Mouse (Mus musculus) megakaryocyte progenitor cell, adult 5-6 weeks (primary cell): ENCODE data around the gene Ggact. TPM values are rescaled to one million over a fixed set of nuclear protein-coding genes. Genes with fewer than 3 reads are reported as not detected.

Experiments
- ATAC-seq: replicated peaks from 2 replicates; pipeline ENCODE4 v1.8.0; 2016; ENCODE audit warnings: mild to moderate bottlenecking, moderate TSS enrichment, inconsistent platforms; ENCODE audit not compliant: poor library complexity
- total RNA-seq, 2 experiments: library from RNA; stranded (forward) in 1 of 2; stranded (reverse) in 1 of 2; fragments of 157-497, 149-512 nt in 1 of 2; fragments of 200-1000 nt in 1 of 2; gene quantifications; 2 replicates each; pipeline versions ENCODE4 v1.2.3 to v1.2.4; 2015 to 2017

Gene Ggact
- total RNA-seq, 2 experiments from 2014 or later, result 3.7 to 9.9 TPM

GRCm38 (mm10) chr14:122901177-122901576 is 12.4 kb downstream of the Ggact start:
- no peak for ATAC-seq

DNA sequence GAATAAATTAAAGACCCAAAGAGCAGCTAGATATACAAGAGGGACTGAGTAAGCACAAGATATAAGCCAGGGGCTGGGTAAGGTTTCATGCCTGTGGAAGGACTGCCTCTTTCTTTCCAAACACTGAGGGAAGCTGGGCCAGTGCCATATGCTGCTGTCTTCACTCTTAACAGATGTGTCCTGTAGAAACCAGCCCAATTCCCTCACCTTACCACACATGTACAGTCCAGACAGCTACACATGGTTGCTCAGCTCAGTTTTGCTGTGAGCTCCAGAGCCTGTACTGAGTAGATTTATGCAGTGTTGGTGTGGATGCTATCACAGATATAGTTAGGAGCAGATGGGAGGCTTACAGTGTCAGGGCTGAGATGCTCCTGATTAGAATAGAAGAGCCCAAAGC is 12.9 kb downstream of the Ggact start:
- ATAC-seq, result no peak

GRCm38 (mm10) chr14:122898550-122898949 is 15.0 kb downstream of the Ggact start:
- ATAC-seq, result no peak

- ATAC-seq, result no peak
Measured at GRCm38 (mm10) chr14:122896106-122896505, 17.5 kb downstream of the Ggact start.

DNA sequence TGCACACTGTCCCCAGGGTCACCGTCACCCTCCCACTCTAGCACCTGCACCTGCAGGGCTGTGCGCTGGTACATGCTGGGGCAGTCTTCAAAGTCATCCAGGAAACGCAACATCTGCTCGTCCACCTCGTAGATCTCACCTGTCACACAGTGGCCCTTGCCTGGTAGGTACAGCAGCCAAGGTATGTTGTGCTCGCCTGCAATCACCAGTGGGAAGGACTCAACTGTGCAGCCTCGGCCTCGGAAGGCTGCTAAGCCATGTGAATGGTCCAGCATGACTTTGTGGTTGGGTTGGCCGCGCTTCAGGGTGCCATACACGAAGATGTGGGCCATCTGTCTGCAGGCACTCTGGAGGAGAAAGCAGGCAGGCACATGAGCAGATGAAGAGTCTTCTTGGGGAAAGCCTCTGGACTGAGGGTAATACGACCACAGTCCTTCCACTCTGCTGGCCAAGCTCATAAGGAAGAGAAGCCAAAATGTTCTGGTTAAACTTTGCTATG is 22.0 kb downstream of the Ggact start:
- no peak for ATAC-seq

DNA sequence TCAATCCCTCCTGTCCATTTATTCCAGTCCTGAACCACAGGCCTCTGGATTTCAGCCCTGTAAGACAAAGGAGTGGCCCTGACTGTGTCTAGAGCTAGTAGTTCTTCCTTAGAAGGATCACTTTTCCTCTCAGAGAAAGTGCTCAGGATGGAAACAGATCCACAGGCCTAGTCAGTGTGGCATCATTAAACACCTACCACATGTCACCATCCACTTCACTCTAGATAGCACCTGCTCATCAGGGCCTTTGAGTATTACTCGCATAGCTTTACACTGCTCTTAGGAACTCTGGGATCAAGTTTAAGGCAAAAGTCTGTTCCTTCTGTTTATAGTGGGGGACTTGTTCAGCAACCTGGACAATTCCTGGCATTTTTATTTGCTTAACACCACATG is 25.1 kb downstream of the Ggact start:
- ATAC-seq, result no peak

DNA sequence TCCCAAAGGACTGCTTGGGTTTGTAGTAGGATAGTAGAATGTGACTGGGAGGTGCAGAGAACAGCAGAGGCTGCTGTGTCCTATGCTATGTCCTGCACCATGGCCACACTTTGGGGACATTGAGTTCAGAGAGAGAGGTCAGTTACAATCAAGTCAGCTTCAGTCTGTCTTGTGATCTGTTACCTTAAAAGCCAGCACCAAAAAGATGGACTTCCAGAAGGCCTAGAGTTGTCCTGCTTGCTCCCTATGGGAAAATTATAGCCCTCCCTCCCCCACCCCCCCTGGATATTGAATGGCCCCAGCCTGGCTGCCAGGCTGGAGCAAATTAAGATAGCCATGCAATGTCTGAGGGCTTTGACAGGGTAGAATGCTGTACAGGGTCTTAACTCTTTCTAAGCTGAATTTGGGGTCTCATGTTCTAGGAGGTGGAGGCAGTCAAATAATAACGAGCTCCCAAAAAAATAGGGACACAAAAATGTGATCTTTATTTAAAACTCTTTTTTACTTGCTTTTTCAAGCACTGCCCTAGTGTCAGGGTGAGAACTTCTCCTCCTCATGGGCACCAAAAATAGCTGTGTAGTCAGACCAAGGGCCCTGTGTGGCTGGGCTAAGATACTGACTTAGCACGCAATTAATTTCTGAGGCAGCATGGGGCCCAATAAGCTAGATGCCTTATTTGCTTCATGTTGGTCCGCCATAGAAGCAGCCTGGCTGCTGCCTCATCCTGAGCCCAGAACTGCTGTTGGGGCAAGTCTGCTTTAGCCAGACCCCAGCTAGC is 25.7 kb downstream of the Ggact start:
- no peak for ATAC-seq

DNA sequence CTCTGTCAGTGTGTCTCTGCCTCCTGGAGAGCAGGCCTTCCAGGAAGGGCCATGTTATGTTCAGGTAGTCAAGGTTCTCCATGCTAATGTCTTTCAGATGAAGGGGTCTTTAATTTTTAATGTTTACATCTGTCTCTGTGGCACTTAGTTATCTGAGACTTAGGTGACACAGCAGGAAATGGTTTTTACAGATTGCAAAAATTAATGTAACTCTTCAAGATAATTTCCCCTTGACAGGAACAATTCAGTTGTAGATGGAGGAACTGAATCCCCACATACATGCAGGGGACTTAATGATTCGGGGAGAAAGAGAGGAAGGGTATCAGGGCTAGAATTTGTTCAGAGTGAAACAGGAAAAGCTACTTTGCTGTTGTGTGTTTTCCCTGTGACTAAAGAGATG is 26.3 kb downstream of the Ggact start:
- no peak for ATAC-seq

DNA sequence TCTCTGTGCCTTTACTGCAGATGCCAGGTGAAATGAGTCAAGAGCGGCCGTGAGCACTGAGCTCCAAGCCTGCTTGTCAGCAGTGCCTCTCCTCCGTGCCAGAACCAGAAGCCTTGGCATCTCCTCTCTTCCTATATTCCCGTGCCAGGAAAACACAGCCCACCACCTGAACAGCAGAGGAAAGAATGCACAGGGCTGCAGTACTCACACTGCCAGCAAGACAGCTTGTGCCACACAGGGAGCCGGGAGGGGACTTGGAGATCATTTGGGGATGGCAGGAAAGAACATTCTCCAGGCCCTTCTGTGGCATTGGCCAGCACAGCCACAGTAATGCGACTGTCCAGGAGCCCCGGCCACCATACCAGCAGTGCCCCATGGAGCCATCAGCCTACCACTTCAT is 27.7 kb downstream of the Ggact start:
- no peak for ATAC-seq

DNA sequence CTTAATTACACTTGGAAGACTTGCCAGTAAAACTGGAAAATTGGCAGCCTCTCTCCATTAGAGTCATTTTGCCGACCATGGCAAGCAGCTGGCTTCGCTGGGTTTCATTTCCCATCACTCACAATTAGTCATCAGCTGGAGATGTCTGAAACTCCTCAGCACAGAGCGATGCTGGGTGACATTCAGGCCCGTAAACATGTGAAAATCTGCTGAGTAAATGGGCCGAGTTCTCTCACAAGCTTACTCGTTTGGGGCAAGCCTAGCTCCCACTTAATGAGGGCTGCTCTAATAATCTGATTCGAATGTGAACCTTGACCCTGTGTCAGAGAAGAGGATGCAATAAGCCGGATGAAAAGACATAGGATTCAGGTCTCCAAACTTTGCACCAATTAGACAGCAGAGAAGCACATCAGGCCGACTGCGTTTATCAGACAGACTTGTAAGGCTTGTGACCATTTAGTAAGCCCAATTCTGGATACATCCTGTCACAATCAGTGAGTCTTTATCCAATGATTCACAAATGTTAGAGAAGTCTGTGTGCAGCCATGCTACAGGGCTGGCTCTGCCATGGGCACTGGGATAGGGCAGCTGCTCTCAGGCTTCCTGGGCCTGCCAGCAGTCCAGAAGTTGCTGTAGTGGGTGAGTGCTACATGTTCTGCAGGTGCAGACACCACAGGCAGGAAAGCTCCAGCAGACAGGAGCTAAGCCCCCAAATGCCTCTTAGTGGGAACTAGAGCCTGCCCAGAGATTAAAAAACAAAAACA is 29.6 kb downstream of the Ggact start:
- no peak for ATAC-seq

- no peak for ATAC-seq
Measured at GRCm38 (mm10) chr14:122883410-122883806, 30.1 kb downstream of the Ggact start.

GRCm38 (mm10) chr14:122882795-122883409 is 30.7 kb downstream of the Ggact start:
- ATAC-seq, result no peak

DNA sequence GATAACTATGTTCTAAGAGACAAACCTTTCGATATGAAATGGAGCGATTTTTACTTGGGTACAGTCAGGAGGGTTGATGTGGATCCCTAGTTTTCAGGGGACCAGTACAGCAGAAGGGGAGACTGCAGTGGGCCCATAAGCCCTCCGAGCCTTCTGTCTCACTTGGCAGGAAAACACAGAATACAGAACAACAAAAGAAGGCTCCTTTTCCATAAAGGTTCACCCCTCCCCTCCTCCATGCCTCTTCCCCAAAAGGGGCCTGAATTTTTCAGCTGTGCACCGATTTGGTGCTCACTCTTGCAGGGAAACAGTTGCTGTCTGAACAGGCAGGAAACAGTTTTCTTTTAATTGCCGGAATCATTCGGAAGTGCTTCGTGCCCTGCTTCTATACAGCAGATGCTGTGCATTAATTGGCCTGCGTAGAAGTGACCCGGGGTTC is 31.3 kb downstream of the Ggact start:
- no peak for ATAC-seq

GRCm38 (mm10) chr14:122881699-122882098 is 31.9 kb downstream of the Ggact start:
- no peak for ATAC-seq

GRCm38 (mm10) chr14:122880291-122880690 is 33.3 kb downstream of the Ggact start:
- no peak for ATAC-seq

DNA sequence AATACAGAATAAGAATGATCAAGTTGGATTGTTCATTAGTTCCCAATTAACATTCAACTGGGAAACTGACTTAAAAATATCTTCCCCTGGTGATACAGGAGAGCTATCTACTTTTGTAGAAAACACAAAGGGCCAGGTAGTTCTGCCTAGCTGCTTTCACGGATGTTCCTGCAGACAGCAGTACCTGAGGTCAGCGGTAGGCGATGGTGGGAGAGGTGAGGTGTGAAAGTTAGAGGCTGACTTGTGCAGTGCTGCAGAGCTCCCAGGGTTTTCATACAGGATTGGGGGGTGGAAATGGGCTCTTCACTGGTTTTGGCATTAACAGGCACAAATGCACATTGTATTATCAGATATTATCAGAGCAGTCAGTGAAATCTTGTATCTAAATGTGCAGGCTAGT is 35.8 kb downstream of the Ggact start:
- no peak for ATAC-seq

- no peak for ATAC-seq
Measured at GRCm38 (mm10) chr14:122876723-122877122, 36.8 kb downstream of the Ggact start.

GRCm38 (mm10) chr14:122876163-122876562 is 37.4 kb downstream of the Ggact start:
- ATAC-seq, result peak; percentile 100

GRCm38 (mm10) chr14:122875636-122876035 is 37.9 kb downstream of the Ggact start:
- ATAC-seq, result no peak

- ATAC-seq, result no peak
Measured at GRCm38 (mm10) chr14:122875056-122875455, 38.5 kb downstream of the Ggact start.

DNA sequence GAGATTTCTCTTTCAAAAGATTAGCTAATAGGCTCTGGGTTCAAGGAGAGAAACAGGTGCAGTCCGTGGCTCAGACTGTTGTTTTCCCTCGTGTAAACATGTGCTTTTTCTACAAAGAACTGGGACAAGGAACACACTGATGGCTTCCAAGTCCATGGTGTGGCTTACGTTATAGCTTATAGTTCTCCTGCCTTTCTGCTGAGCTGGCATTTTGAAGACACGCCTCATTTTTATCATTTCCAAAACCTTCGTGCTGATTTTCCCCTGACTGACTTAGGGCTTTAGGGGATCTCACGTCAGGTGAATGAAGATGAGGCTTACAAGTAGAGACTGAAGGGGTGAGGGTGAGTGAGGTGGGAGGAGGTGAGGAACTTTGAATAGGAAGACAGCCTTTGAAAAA is 40.9 kb downstream of the Ggact start:
- no peak for ATAC-seq
